Mouse (Mus musculus): ENCODE measurements around the gene Ifna1.
"Not testable (repeated sequence)": the region's sequence is repeated elsewhere in the genome, so short reads cannot be mapped to it uniquely, and the experiment has no call there.

The Ifna1 gene

GRCm38 (mm10) chr4:88849698-88850097, at the start of gene Ifna1:
Gene Ifna1 (plus strand): TSS chr4:88850087.
- no peak for DNase-seq (ENCODE audit: low spot score)

- DNase-seq (ENCODE audit: low spot score) = not testable (repeated sequence)
These were observed 46.9 kb upstream of the Ifna1 start, which contains the start of gene Gm13287 for GRCm38 (mm10) chr4:88802954-88803353. Gene Gm13287 (plus strand): TSS chr4:88803254.

- DNase-seq (ENCODE audit: low spot score) = not testable (repeated sequence)
These were observed 44.7 kb upstream of the Ifna1 start, which contains the start of gene Gm13288 for GRCm38 (mm10) chr4:88805231-88805630. Gene Gm13288 (plus strand): TSS chr4:88805531.

- not testable (repeated sequence) for DNase-seq (ENCODE audit: low spot score)
These were observed 44.1 kb upstream of the Ifna1 start for GRCm38 (mm10) chr4:88805761-88806160.

- no peak for DNase-seq (ENCODE audit: low spot score)
These were observed 34.0 kb upstream of the Ifna1 start, which contains the start of gene Ifna7 for GRCm38 (mm10) chr4:88815928-88816327. Gene Ifna7 (plus strand): TSS chr4:88816228.

- DNase-seq (ENCODE audit: low spot score) = no peak
These were observed 30.2 kb upstream of the Ifna1 start, which contains the start of gene Ifna11 for GRCm38 (mm10) chr4:88819659-88820058. Gene Ifna11 (plus strand): TSS chr4:88819959.

GRCm38 (mm10) chr4:88822995-88823394, 26.9 kb upstream of the Ifna1 start:
- DNase-seq (ENCODE audit: low spot score) = no peak

GRCm38 (mm10) chr4:88827116-88827515, 22.8 kb upstream of the Ifna1 start, which contains the start of gene Ifna6:
Gene Ifna6 (plus strand): TSS chr4:88827416.
- not testable (repeated sequence) for DNase-seq (ENCODE audit: low spot score)

- DNase-seq (ENCODE audit: low spot score) = no peak
These were observed 19.4 kb upstream of the Ifna1 start for GRCm38 (mm10) chr4:88830523-88830922.

GRCm38 (mm10) chr4:88835225-88835624, 14.7 kb upstream of the Ifna1 start, which contains the start of gene Ifna5:
Gene Ifna5 (plus strand): TSS chr4:88835525.
- not testable (repeated sequence) for DNase-seq (ENCODE audit: low spot score)

- DNase-seq (ENCODE audit: low spot score) = no peak
These were observed 11.1 kb upstream of the Ifna1 start for GRCm38 (mm10) chr4:88838828-88839227.

GRCm38 (mm10) chr4:88840058-88840457, 9.8 kb upstream of the Ifna1 start:
- DNase-seq (ENCODE audit: low spot score) = no peak

- no peak for DNase-seq (ENCODE audit: low spot score)
These were observed 8.4 kb upstream of the Ifna1 start, which contains the start of gene Ifna4 for GRCm38 (mm10) chr4:88841438-88841911. Gene Ifna4 (plus strand): TSS chr4:88841861.

GRCm38 (mm10) chr4:88845334-88845733, 4.6 kb upstream of the Ifna1 start:
- DNase-seq (ENCODE audit: low spot score) = no peak

GRCm38 (mm10) chr4:88851026-88851763, 1.3 kb downstream of the Ifna1 start:
- no peak for DNase-seq (ENCODE audit: low spot score)

GRCm38 (mm10) chr4:88859214-88859613, 9.3 kb downstream of the Ifna1 start:
- no peak for DNase-seq (ENCODE audit: low spot score)

- DNase-seq (ENCODE audit: low spot score) = no peak
These were observed 13.4 kb downstream of the Ifna1 start for GRCm38 (mm10) chr4:88863309-88863708.

GRCm38 (mm10) chr4:88864599-88864998, 14.7 kb downstream of the Ifna1 start:
- peak; percentile 35 for DNase-seq (ENCODE audit: low spot score)

- no peak for DNase-seq (ENCODE audit: low spot score)
These were observed 15.2 kb downstream of the Ifna1 start for GRCm38 (mm10) chr4:88865011-88865569.

- peak; percentile 69 for DNase-seq (ENCODE audit: low spot score)
These were observed 17.6 kb downstream of the Ifna1 start for GRCm38 (mm10) chr4:88867366-88867925.

GRCm38 (mm10) chr4:88867926-88868911, 18.3 kb downstream of the Ifna1 start:
- DNase-seq (ENCODE audit: low spot score) = peak; percentile 40

Data from spleen, adult 12 weeks (tissue).